Mouse (Mus musculus) layer of hippocampus, postnatal 14 days (tissue): ENCODE measurements at regions not wholly inside any gene's neighbourhood (a gene's known extent, or its start where the extent isn't known, plus 50 kb on each side); places are given as distances from the start of the nearest gene placed in this dataset.

Experiments used
- DNase-seq, 2 experiments: peaks; one replicate each; pipeline ENCODE4 v3.0.0; 2021 to 2022; ENCODE audit warnings: low spot score in 2 of 2, mixed read lengths in 1 of 2

- no peak for DNase-seq
Measured at GRCm38 (mm10) chr8:66568861-66569260, 57.3 kb downstream of the Tktl2 start.

DNA sequence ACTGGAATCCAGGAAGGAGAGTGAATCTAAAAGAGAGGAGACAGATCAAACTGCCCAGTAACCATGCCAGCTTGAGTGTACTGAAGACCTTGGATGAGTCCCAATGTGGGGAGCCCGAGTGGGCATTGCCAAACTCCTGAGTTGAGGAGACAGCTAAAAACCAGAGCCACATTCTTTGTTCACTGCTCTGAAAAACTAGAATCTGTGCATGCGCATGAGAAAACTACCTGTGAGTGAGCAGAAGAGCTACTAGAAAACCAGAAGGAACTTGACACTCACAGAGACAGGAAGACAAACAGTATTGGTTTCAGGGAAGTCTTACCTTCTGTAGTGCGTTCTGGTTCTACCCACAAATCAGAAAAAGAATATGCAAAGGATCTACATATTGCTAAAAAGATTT, 74.6 kb downstream of the Tktl2 start:
- no peak for DNase-seq

- DNase-seq: no peak
Measured at GRCm38 (mm10) chr8:66586850-66587249, 75.3 kb downstream of the Tktl2 start.

GRCm38 (mm10) chr8:66587272-66587671, 75.7 kb downstream of the Tktl2 start:
- no peak for DNase-seq

DNA sequence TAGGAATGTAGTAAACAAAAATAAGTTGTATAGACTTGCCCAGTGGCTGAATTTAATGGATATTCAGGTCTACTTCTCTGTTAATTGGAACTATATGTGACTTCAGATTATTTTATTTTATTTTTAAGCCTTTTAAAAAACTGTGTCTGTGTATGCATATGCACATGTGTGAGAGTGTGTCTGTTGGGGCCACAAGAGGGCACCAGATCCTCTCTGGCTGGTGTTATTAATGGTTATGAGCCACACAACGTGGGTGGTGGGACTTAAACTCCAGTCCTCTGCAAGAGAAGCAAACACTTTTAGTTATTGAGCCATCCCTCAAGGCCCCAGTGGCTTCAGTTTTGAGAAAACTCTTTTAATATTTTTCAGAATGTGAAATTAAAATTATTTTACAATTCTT, 77.9 kb downstream of the Tktl2 start:
- no peak for DNase-seq

DNA sequence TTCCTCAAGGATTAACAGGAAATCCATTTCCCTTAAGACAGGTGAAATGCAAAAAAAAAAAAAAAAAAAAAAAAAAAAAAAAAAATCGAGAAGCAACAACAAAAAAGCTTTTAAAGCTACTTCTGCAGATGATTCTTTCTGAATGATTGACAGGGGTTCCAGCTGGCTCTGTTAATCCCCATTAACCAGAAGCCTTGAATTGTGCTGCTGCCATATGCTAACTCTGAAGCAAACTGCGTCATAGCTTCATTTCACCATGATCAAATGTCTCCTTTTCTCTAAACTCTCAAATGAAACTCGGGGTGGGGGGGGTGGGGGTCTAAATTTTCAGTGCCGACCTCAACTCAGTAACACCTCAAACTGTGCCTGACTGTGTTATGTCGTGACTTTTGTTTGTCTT, 80.7 kb downstream of the Npy5r start:
- peak in 1 of 2 experiments; percentile 39 for DNase-seq

DNA sequence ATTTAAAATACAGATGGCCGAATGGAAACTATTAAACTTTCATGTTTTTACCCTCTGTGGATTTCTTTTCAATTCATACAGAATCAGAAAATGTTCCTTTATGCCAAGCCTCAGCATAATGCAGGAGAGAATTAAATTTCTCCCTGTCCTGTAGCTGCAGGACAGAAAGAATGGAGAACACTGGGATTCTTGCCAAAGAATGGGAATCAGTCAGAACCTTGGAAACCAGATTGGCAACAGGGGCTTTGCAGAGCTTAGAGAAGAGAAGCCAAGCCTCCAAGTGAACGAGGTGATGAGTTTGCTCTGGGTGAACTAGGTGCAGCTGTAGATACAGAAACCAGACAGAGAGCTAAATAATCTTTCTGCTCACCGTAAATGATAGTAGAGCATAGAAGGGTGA, 64.6 kb downstream of the Npy5r start:
- peak in 1 of 2 experiments; percentile 37 for DNase-seq

DNA sequence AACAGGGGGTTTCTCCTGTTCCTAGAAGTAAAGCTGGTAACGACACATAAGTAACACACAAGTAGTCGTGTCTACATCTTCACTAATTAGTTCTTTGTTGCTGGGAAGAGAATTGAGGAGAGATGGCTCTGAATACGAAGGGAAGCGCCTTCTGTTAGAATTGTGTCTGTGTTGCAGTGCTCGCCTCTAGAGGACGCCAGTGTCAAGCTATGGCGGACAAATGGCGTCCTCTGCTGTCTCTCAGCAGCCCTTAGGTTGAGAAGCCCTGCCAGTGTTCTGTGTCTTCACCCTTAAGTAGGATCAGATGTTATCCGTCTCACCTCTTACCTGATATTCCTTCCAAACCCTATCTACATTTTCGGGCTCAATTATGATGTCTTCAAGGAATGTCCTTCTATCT, 64.1 kb downstream of the Npy5r start:
- DNase-seq: no peak
